Mouse (Mus musculus) midbrain, embryonic 12.5 days (tissue): ENCODE measurements around the gene Gm20388. TPM values are rescaled to one million over a fixed set of nuclear protein-coding genes. Genes with fewer than 3 reads are reported as not detected.

ENCODE experiments used
- ATAC-seq: fragments of 200-750 bp; cut with Nextera tagmentation; 2 replicates; pipeline ENCODE4 v1.8.0; 2017; ENCODE audit warnings: low read depth, moderate TSS enrichment, moderate library complexity; ENCODE audit not compliant: low FRiP score
- H3K27ac ChIP-seq: fragments of 300-500 bp; sonication (generic); replicated peaks from 2 replicates; pipeline ENCODE4 v1.5.1; 2016; ENCODE audit warnings: mild to moderate bottlenecking
- H3K27me3 ChIP-seq: fragments of 300-500 bp; sonication (generic); 2 replicates; pipeline ENCODE4 v1.6.1; 2016; ENCODE audit warnings: mild to moderate bottlenecking
- H3K36me3 ChIP-seq: fragments of 300-500 bp; sonication (generic); 2 replicates; pipeline ENCODE4 v1.6.1; 2016
- H3K4me1 ChIP-seq: fragments of 300-500 bp; sonication (generic); 2 replicates; pipeline ENCODE4 v1.6.1; 2016
- H3K4me2 ChIP-seq: fragments of 300-500 bp; sonication (generic); replicated peaks from 2 replicates; pipeline ENCODE4 v1.6.1; 2016; ENCODE audit warnings: mild to moderate bottlenecking, moderate library complexity
- H3K4me3 ChIP-seq: fragments of 300-500 bp; sonication (generic); 2 replicates; pipeline ENCODE4 v1.5.1; 2016; ENCODE audit warnings: mild to moderate bottlenecking
- H3K9ac ChIP-seq: fragments of 300-500 bp; sonication (generic); replicated peaks from 2 replicates; pipeline ENCODE4 v1.6.1; 2016; ENCODE audit warnings: mild to moderate bottlenecking, moderate library complexity
- H3K9me3 ChIP-seq: fragments of 300-500 bp; sonication (generic); 2 replicates; pipeline ENCODE4 v1.6.1; 2016; ENCODE audit warnings: mild to moderate bottlenecking
- WGBS: fragments of 180-500 bp; shearing (Covaris S2); methylation state at CpG from one replicate; pipeline ENCODE4 v1.1.7; 2016; 5-methylcytosine and 5-hydroxymethylcytosine counted together
- polyA plus RNA-seq: library from polyadenylated mRNA; unstranded; fragments of >200 nt; fragmentation: Nextera tagmentation; extraction: Ambion mirVana; gene quantifications from 2 replicates; pipeline ENCODE4 v1.2.1, GENCODE M21; 2016

The Gm20388 gene
- polyA plus RNA-seq, 1 experiment from 2014 or later, result not detected

- Histone ChIP-seq H3K36me3 (no peaks in the 10 kb centered on the region), H3K9ac (no peak overlapping the region), H3K4me2 (no peak overlapping the region), H3K9me3 (no peaks in the 10 kb centered on the region), H3K27me3 (peaks cover 11% of the 10 kb centered on the region; the same call in 1 of the 2 replicates), H3K4me3 (no peak overlapping the region), H3K4me1 (0 out of 2 replicates have a peak, but pooled peaks cover 12% of the 10 kb centered on the region), H3K27ac (no peak overlapping the region)
- no peak for ATAC-seq
- 46% methylated on average over 33 of the region's 33 CpGs for WGBS
Observed at GRCm38 (mm10) chr8:121220103-121220899, 1309.7 kb downstream of the Gm20388 start.

DNA sequence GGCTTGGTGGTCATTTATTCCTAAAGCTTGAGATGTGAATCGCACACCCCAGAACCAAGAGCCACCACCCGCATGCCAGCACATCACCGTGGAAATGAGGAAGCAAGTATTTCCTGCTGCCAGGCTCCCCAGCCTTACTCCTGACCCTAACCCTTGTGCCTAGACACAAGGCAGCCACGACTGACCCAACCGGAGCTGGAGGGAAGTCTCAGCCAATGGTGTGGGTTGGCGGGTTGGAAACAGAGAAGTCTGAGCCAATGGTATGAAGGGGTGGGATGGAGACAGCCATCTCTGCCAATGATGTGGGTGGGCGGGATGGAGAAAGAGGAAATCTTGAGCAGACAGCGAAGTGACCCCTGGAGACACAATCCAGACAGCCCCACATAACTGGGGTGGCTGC lies 1314.1 kb downstream of the Gm20388 start:
- WGBS, result 79% methylated on average over 8 of the region's 8 CpGs
- 0 out of 2 replicates have a peak, but pooled peaks cover 11% of the 10 kb centered on the region for H3K4me1 ChIP-seq

DNA sequence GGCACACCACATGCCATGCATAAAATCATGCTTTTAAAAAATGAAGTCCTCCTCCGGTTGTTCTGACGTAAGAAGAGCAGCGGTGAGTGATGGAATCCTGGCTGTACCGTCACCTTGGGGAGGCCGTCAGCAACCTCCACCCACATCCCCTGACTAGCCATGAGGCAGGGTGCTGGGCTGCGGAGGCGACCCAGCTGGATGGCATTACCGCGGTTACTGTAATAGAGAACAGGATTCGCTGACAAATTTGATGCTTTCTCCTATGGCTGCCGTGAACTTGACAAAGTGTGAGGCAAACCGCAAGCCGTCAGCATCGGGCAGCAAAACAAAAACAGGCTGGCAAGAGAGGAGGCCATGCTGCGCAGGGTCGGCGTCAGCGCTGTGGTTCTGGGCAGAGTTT lies 1317.1 kb downstream of the Gm20388 start:
- Histone ChIP-seq H3K4me1 (0 out of 2 replicates have a peak, but pooled peaks cover 3% of the 10 kb centered on the region), H3K9me3 (no peaks in the 10 kb centered on the region), H3K27me3 (peaks cover 14% of the 10 kb centered on the region; the same call in 1 of the 2 replicates), H3K36me3 (no peaks in the 10 kb centered on the region), H3K4me2 (no peak overlapping the region), H3K27ac (no peak overlapping the region), H3K9ac (no peak overlapping the region), H3K4me3 (no peak overlapping the region)
- no peak for ATAC-seq
- WGBS, result 85% methylated on average over 18 of the region's 18 CpGs

More for the DNA sequence above, 1314.1 kb downstream of the Gm20388 start:
- Histone ChIP-seq H3K9ac (no peak overlapping the region), H3K9me3 (no peaks in the 10 kb centered on the region), H3K27ac (no peak overlapping the region), H3K27me3 (peaks cover 21% of the 10 kb centered on the region; the same call in 1 of the 2 replicates), H3K4me3 (no peak overlapping the region), H3K36me3 (no peaks in the 10 kb centered on the region), H3K4me2 (no peak overlapping the region)
- ATAC-seq, result no peak

DNA sequence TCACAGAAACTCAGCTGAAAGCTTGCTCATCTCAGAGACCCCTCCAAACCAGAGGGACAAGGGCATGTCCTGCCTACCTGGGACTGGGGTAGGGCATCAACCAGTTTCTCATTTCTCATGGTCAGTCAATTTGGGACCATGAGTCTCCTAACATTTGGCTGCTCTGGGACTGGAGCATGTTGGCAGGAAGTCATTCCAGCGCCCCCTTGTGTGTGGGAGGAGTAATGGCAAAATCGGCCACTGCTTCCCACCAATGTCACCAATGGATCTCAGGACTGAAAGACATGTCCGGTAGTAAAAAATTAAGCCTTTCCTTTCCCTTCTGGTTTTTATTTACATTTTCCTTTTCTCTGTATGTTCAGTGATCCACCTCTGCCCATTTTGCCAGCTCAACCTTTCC lies 1318.3 kb downstream of the Gm20388 start:
- H3K27ac ChIP-seq, result no peak overlapping the region
- no peaks in the 10 kb centered on the region for H3K9me3 ChIP-seq
- no peaks in the 10 kb centered on the region for H3K4me1 ChIP-seq
- ATAC-seq, result no peak
- 0 out of 2 replicates have a peak, but pooled peaks cover 10% of the 10 kb centered on the region for H3K27me3 ChIP-seq
- 68% methylated on average over 3 of the region's 3 CpGs for WGBS
- no peaks in the 10 kb centered on the region for H3K36me3 ChIP-seq
- no peak overlapping the region for H3K9ac ChIP-seq
- H3K4me2 ChIP-seq, result no peak overlapping the region
- H3K4me3 ChIP-seq, result no peak overlapping the region

DNA sequence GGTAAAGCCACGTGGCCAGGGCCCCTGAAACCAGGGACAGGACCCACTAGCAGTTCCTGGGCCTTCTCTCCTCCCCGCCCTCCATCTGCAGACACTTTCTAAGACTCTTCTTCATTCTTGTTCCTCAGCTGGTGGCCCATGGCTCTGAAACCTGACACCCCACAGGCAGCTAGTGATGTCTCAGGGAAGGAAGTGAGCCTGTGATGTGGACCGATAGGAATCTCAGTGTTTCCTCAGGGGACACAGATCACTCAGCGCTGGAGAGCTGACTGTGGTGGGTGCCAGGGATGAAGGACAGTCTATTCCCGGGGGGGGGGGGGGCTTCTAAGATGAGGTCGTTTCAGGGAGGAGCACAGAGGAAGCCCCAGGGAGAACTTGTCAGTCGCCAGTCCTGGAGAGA lies 1318.9 kb downstream of the Gm20388 start:
- no peak overlapping the region for H3K27ac ChIP-seq
- H3K27me3 ChIP-seq, result 0 out of 2 replicates have a peak, but pooled peaks cover 10% of the 10 kb centered on the region
- H3K4me3 ChIP-seq, result no peak overlapping the region
- H3K36me3 ChIP-seq, result no peaks in the 10 kb centered on the region
- H3K4me1 ChIP-seq, result no peaks in the 10 kb centered on the region
- 43% methylated on average over 7 of the region's 7 CpGs for WGBS
- ATAC-seq, result no peak
- no peak overlapping the region for H3K4me2 ChIP-seq
- H3K9ac ChIP-seq, result no peak overlapping the region
- H3K9me3 ChIP-seq, result no peaks in the 10 kb centered on the region

- H3K4me2 ChIP-seq, result no peak overlapping the region
- ATAC-seq, result no peak
- no peaks in the 10 kb centered on the region for H3K4me1 ChIP-seq
- no peak overlapping the region for H3K27ac ChIP-seq
- WGBS, result 14% methylated on average over 4 of the region's 4 CpGs
- H3K9ac ChIP-seq, result no peak overlapping the region
- H3K36me3 ChIP-seq, result no peaks in the 10 kb centered on the region
- no peak overlapping the region for H3K4me3 ChIP-seq
- H3K9me3 ChIP-seq, result no peaks in the 10 kb centered on the region
- 0 out of 2 replicates have a peak, but pooled peaks cover 2% of the 10 kb centered on the region for H3K27me3 ChIP-seq
Observed at GRCm38 (mm10) chr8:121233196-121233595, 1322.6 kb downstream of the Gm20388 start.

DNA sequence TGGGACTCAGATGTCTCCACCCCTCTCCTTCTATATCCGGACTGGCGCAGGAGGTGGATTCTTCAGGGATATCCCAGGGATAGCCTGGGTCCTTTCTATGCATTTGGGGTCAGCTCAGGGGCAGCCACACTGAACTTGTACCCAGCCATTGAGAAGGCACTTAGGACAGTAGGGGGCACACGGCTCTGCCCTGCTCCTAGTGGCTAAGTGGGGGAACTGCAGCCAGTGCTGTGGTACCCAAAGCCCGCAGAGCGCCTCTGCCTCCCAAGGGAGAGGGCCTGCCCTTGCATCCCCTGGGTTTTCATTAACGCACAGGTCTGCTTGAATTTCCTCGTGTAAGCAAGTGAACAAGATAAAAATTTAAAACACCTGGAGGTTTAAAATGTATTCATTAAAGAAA lies 1324.3 kb downstream of the Gm20388 start:
- 67% methylated on average over 7 of the region's 7 CpGs for WGBS
- Histone ChIP-seq H3K27ac (no peak overlapping the region), H3K4me2 (no peak overlapping the region), H3K27me3 (no peaks in the 10 kb centered on the region), H3K9me3 (no peaks in the 10 kb centered on the region), H3K36me3 (no peaks in the 10 kb centered on the region), H3K9ac (no peak overlapping the region), H3K4me1 (no peaks in the 10 kb centered on the region), H3K4me3 (no peak overlapping the region)
- ATAC-seq, result no peak

DNA sequence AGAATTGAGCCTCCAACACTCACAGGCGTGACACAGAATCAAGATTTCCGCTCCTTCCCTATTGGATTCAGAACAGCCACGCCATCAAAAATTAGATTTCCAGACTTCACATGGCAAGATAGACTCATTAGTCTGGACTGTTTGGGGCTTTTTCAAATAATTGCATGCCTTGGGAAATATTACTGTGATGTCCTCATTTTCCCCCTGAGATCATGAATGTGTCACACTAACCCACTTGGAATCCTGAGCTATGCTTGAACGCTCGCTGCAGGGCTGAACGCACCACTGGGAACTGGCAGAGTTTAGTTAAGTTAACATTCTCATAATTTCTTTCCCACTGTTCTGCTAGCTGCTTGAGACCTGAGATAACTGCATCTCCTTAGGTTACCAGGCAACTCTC lies 1329.0 kb downstream of the Gm20388 start:
- no peak overlapping the region for H3K9ac ChIP-seq
- peaks cover 7% of the 10 kb centered on the region; the same call in 1 of the 2 replicates for H3K27me3 ChIP-seq
- H3K27ac ChIP-seq, result no peak overlapping the region
- H3K9me3 ChIP-seq, result no peaks in the 10 kb centered on the region
- WGBS, result 85% methylated on average over 6 of the region's 6 CpGs
- H3K4me1 ChIP-seq, result peaks cover 29% of the 10 kb centered on the region
- no peak overlapping the region for H3K4me2 ChIP-seq
- H3K4me3 ChIP-seq, result no peak overlapping the region
- no peaks in the 10 kb centered on the region for H3K36me3 ChIP-seq
- ATAC-seq, result no peak

- Histone ChIP-seq H3K4me3 (no peak overlapping the region), H3K27me3 (peaks cover 7% of the 10 kb centered on the region; the same call in 1 of the 2 replicates), H3K9me3 (no peaks in the 10 kb centered on the region), H3K4me1 (peaks cover 29% of the 10 kb centered on the region), H3K36me3 (no peaks in the 10 kb centered on the region), H3K27ac (no peak overlapping the region), H3K9ac (peak overlapping the region; percentile 31; the same call in 1 of the 2 replicates), H3K4me2 (no peak overlapping the region)
- 12% methylated on average over 14 of the region's 14 CpGs for WGBS
- ATAC-seq, result no peak
Observed at GRCm38 (mm10) chr8:121241761-121242552, 1331.3 kb downstream of the Gm20388 start.

DNA sequence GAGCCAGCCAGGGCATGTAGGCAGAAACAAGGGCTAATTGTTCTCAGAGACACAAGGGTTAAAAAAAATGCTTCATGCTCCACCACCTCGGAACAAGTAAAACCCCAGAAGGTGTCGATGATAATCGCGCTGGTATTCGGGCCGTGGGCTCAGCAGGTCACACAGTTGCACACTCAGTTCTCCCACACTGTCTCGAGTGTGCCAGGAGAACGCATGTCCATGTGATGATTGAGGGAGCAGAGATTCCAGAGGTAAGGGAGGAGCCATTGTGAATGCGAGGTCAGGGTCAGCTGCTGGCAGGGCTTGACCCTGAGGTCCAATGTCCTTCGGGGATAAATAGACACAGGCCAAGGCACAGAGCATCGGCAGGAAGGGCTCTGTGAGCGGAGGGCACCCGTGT lies 1332.0 kb downstream of the Gm20388 start:
- Histone ChIP-seq H3K36me3 (no peaks in the 10 kb centered on the region), H3K27me3 (peaks cover 7% of the 10 kb centered on the region; the same call in 1 of the 2 replicates), H3K9ac (no peak overlapping the region), H3K27ac (no peak overlapping the region), H3K4me3 (no peak overlapping the region), H3K4me2 (no peak overlapping the region), H3K4me1 (peaks cover 29% of the 10 kb centered on the region), H3K9me3 (no peaks in the 10 kb centered on the region)
- ATAC-seq, result no peak
- WGBS, result 8% methylated on average over 13 of the region's 13 CpGs

GRCm38 (mm10) chr8:121248823-121249222 lies 1338.2 kb downstream of the Gm20388 start:
- ATAC-seq, result no peak

DNA sequence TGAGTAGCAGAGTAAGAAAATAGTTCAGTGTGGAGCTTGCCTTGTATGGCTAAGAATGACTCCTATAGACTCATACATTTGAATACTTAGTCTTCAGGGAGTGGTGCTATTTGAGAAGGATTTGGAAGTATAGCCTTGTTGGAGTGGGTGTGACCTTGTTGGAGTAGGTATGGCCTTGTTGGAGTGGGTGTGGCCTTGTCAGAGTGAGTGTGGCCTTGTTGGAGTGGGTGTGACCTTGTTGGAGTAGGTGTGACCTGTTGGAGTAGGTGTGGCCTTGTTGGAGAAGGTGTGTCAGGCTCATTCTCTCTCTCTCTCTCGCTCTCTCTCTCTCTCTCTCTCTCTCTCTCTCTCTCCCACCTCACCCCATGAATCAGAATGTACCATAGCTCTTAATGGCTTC lies 1338.8 kb downstream of the Gm20388 start:
- peaks cover 18% of the 10 kb centered on the region; the same call in 1 of the 2 replicates for H3K27me3 ChIP-seq
- no peaks in the 10 kb centered on the region for H3K36me3 ChIP-seq
- 0 out of 2 replicates have a peak, but pooled peaks cover 8% of the 10 kb centered on the region for H3K4me1 ChIP-seq
- no peak overlapping the region for H3K9ac ChIP-seq
- ATAC-seq, result no peak
- WGBS, result no CpG with 5 or more reads among the region's 1 CpGs
- no peak overlapping the region for H3K27ac ChIP-seq
- no peak overlapping the region for H3K4me3 ChIP-seq
- H3K4me2 ChIP-seq, result no peak overlapping the region
- H3K9me3 ChIP-seq, result no peaks in the 10 kb centered on the region

More at GRCm38 (mm10) chr8:121248823-121249222, 1338.2 kb downstream of the Gm20388 start:
- Histone ChIP-seq H3K9me3 (no peaks in the 10 kb centered on the region), H3K9ac (no peak overlapping the region), H3K27me3 (peaks cover 19% of the 10 kb centered on the region; the same call in 1 of the 2 replicates), H3K36me3 (no peaks in the 10 kb centered on the region), H3K4me2 (no peak overlapping the region), H3K4me3 (no peak overlapping the region), H3K27ac (no peak overlapping the region), H3K4me1 (0 out of 2 replicates have a peak, but pooled peaks cover 8% of the 10 kb centered on the region)
- 82% methylated on average over 7 of the region's 7 CpGs for whole genome bisulfite sequencing
